Mouse (Mus musculus): ENCODE measurements around the gene Hyal1.

- TF ChIP-seq MAFK (IDR thresholded peaks at IDR 0.05; ENCODE audit: insufficient replicate concordance, low read length) = no peak
- TF ChIP-seq NRF1 (IDR thresholded peaks at IDR 0.05; ENCODE audit: low read depth, low read length) = no peak
- no peak for TF ChIP-seq CTCF (conservative IDR thresholded peaks at IDR 0.05 in 1 of 2, IDR thresholded peaks at IDR 0.05 in 1 of 2; ENCODE audit: low read depth in 2 of 2, low read length in 2 of 2)
- TF ChIP-seq USF2 (conservative IDR thresholded peaks at IDR 0.05; ENCODE audit: low read depth, low read length) = no peak
- TF ChIP-seq SMC3 (IDR thresholded peaks at IDR 0.05; ENCODE audit: low read depth, low read length) = no peak
- TF ChIP-seq HCFC1 (IDR thresholded peaks at IDR 0.05; ENCODE audit: low read depth, low read length) = no peak
- no peak for TF ChIP-seq POLR2A (IDR thresholded peaks at IDR 0.05; ENCODE audit: low read depth, low read length)
Observed at GRCm38 (mm10) chr9:107619546-107619879, 42.8 kb downstream of the Hyal1 start.
